Mouse (Mus musculus) kidney, postnatal 14 days (tissue): ENCODE measurements around the gene Fads2.
A peak's percentile ranks its signal among the peaks of the same experiment; 100 is the strongest.
"Not testable (repeated sequence)": the region's sequence is repeated elsewhere in the genome, so short reads cannot be mapped to it uniquely, and the experiment has no call there.

Source experiments
- DNase-seq: peaks from one replicate; pipeline ENCODE4 v3.0.0; 2022; ENCODE audit warnings: mixed read lengths

The Fads2 gene

DNA sequence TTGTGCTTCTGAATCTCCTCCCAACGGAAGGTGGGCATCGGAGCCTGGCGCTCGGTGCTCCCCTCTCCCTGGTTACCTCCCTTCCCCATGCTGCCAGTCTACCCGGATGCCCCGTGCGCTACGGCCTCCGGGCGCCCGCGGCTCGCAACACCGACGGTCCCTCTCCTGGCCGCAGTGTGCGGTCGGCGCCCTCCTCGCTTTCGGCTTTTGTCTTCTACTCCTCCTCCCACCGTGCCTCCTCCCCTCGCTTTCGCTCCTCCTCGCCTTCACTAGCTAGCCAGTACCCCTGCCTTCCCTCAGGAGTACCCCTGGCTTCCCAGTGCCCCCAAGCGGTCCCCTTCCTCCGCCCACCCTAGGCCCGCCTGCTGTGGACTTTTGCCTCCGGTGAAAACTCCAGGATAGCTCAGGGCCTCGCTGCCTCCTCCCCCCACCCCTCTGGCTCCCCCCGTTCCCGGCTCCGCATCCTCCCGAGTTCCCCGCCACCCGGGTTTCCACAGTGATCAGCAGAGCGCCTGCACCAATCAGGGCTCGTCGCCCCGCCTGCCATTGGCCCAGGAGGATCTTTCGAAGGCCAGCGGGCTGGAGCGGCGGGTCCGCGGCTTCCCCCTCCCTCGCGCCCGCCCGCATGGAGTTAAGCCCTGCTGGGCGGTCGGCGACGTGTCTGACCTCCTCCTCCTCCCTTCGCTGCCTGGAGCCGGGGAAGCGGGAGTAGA lies at the start of gene Fads2:
TSS of gene Fads2 (minus strand) at position 406 of the 713 bp plus-strand sequence.
- DNase-seq: peak; percentile 94

DNA sequence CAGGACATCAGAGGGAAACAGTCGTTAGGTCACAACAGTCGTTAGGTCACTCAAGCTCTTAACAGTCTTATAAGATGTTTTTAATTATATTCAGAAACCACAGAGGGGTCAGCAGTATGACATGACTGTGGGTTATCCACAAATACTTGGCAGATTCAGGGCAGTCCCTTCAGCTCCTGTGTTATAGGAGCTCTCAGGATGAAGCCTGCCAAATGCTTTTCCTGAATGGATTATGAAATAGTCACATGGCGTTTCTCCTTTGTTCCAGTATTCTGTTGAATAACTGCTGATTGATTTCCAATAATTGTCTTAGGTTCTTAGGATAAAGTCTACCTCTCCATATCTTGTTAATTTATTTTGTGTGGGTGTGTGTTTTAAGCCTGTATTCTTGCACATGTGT lies 47.6 kb upstream of the Fads2 start:
- DNase-seq: no peak

- no peak for DNase-seq
Observed at GRCm38 (mm10) chr19:10148555-10148954, 47.0 kb upstream of the Fads2 start.

- DNase-seq: no peak
Observed at GRCm38 (mm10) chr19:10144464-10144863, 42.9 kb upstream of the Fads2 start.

GRCm38 (mm10) chr19:10143667-10144066 lies 42.1 kb upstream of the Fads2 start:
- DNase-seq: no peak

DNA sequence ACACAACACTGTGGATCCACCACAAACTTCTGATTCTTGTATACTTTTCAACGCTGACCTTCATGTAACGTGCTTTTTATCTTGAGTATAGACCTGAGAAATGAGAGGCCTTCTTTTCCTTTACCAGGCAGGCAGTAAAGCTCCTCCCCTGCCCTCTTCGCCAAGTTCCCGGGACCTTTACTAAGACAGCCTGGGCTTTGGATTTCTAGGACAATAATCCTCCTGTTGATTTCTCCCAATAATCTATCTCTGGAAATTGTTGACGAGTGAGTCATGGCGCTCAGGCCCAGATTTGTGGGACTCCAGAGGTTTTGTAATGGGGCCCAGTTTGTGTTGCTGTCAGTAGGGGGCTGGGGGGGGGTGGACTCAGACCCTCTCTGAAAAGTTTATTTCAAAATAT lies 38.2 kb upstream of the Fads2 start:
- DNase-seq: no peak

GRCm38 (mm10) chr19:10137423-10137822 lies 35.9 kb upstream of the Fads2 start:
- peak; percentile 37 for DNase-seq

GRCm38 (mm10) chr19:10134692-10135091 lies 33.1 kb upstream of the Fads2 start:
- DNase-seq: peak; percentile 84

- DNase-seq: not testable (repeated sequence)
Observed at GRCm38 (mm10) chr19:10129547-10129946, 28.0 kb upstream of the Fads2 start.

DNA sequence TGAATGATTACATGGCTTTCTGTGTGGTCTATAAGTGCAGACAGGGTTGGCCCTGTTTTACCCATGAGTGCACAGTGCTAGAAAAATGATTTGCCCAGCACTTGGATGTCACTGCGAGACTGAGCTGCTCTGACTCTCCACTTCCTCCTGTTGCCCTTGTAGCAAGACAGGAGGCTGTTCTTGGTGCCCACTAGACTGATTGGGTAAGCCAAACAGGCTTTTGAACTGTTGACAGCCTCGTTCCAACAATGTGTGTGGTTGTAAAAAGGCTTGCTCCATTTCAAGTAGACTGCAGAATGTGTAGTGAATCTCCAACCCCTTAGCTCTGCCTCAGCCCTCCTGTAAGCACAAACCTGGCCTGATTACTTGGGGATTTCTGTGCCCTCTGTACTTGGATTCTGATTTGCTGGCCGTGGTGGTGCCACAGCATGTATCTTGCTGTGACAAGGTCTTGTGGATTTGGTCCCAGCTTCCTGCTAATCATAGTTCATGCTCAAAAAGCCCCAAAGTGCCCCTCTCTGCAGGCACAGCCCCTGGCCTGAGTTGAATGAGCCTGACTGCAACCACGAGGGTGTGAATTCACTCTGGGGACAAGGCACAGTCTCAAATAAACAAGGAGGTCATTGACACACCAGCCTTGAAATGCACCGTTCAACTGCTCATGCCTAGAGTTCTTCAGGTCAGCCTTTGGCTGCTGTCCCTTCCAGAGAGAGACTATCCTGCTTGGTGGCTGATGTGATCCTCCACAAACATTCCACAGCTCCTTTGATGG lies 25.1 kb upstream of the Fads2 start:
- no peak for DNase-seq

GRCm38 (mm10) chr19:10123892-10124634 lies 22.5 kb upstream of the Fads2 start:
- no peak for DNase-seq

DNA sequence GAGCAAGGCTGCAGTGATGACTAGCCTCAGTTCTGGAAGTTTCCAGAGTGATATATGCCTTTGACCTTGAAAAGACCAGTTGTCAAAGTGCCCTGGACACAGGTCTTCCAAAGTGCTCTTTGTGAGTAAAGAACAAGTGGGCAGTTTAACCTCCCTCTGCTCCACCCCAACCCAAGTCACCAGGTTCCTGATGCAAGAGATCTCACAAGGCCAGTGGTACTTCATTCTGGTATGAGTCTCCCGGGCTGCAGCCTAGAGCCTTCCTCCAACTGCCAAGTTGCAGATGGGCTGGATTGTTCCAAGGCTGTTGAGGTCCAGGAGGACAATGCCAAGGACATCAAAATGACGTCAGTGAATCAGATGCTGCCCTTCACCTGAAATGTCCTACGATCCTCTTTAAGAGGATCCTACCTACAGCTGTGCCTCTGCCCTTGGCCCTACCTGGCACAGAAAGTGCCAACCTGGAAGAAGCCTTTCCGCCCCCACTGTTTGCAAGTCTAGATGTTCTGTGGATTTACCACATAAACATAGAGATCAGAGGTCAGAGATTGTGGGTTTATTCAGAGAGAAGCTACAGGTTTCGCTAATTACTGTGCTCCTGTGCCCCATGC lies 20.6 kb upstream of the Fads2 start:
- DNase-seq: no peak

GRCm38 (mm10) chr19:10116641-10117040 lies 15.1 kb upstream of the Fads2 start:
- no peak for DNase-seq

- peak; percentile 10 for DNase-seq
Observed at GRCm38 (mm10) chr19:10115373-10116158, 14.0 kb upstream of the Fads2 start.

DNA sequence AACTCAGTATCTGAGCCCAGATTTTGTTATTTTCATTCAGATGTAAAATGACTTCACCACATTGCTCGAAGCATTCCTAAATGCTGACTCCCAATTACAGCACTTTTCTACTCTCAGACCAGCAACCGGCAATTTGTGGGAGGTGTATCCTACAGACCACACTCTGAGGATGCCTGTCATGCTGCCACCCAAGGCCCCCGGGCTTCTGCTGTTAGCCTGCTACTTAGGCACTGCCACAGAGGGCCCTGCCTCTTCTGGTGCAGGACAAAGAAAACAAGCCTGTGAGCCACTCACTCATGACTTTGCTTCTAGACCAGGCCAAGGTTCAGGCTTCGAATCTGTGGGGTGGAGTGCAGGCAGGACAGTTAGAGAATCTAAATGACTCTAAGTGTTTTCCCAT lies 11.4 kb upstream of the Fads2 start:
- DNase-seq: peak; percentile 20

DNA sequence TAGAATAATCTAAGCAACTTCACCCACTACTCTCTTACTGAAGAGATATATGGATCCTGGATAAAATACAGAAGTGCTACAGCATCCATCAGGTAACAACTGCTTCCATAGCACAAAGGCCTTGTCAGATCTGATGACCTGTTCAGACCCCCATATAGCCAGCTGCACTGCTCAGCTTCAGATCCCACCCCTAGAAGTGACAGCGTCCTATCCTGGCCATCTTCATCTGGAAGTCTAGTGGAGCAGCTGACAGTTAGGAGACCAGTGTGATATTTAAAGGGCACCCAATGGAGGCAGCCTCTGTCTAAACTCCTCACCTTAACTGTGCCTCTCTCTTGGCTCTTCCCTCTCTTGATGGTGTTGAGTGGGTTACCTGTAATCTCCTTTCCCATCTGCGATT lies 7.1 kb upstream of the Fads2 start:
- DNase-seq: no peak

GRCm38 (mm10) chr19:10108129-10108528 lies 6.6 kb upstream of the Fads2 start:
- no peak for DNase-seq

DNA sequence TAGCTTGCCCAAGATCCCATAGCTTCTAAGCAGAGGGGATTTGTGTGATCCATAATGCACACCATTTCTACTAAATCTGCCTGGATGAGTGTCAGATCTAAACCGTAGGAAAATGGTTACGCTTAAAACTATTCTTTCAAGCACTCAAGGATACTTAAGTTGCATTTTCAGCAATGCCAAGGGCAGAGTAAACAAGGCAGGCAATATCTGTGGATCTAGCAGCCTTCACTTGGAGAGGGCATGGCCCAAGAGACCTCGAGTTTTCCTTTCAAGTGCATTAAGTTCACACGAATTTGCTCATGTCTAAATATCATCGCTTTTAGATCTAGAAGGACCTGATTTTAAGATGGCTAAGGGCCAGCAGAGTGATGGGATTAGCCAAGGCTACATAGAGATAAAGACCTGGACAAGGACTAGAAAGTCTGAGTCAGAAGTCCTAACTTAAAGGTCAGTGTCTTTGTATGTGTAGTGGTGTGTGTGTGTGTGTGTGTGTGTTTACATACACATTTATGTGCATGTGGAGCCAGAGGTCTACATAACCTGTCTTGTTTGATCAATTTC lies 5.6 kb upstream of the Fads2 start:
- no peak for DNase-seq

- DNase-seq: no peak
Observed at GRCm38 (mm10) chr19:10106634-10107033, 5.1 kb upstream of the Fads2 start.

- no peak for DNase-seq
Observed at GRCm38 (mm10) chr19:10105034-10105493, 3.5 kb upstream of the Fads2 start.

DNA sequence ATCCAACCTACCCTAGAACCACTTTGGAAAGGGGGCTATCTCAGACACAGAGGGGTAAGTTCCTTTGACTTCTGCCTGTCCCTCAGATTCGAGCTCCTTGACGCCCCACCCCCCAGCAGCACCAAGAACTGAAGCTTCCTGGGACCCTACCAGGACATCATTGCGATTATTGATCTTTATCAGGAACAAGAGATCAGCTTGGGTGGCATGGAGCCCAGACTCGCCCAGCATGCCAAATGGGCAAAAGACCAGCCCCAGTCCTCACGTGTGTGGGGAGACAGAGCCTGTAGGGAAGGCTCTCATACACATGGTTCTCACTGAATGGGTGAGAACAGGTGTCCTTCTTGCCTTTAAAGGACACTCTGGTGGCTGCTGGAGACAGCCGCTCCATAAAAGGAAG lies 2.7 kb upstream of the Fads2 start:
- DNase-seq: no peak
